ENCODE assay signal across 8 mouse cellular contexts in genomic region chr12:102758403-102758756, GRCm38 (mm10). TPM values are rescaled to one million over a fixed set of nuclear protein-coding genes. Genes with fewer than 3 reads are reported as not detected.
DNase-seq lines count a peak whose midpoint lies in the region; ATAC-seq and TF ChIP-seq lines count a peak whose summit lies in the region.

Gm20604 (minus strand) TSS chr12:102758672.

- H3K4me1 ChIP-seq in kidney, embryonic 15.5 days = peaks cover 24% of the 10 kb centered on the region
- peaks cover 16% of the 10 kb centered on the region for H3K4me1 ChIP-seq in heart, embryonic 16.5 days (ENCODE audit: control insufficient read depth, insufficient read depth, low read length)
- peaks cover 18% of the 10 kb centered on the region for H3K4me1 ChIP-seq in limb, embryonic 14.5 days (ENCODE audit: control insufficient read depth, insufficient read depth, low read length)
- peaks cover 18% of the 10 kb centered on the region; the same call in 1 of the 2 replicates for H3K4me1 ChIP-seq in stomach, embryonic 15.5 days

- no peaks in the 10 kb centered on the region for H3K9me3 ChIP-seq in kidney, embryonic 15.5 days (replicated peaks)
- H3K9me3 ChIP-seq in heart, embryonic 16.5 days (replicated peaks; ENCODE audit: control insufficient read depth, low read length) = no peaks in the 10 kb centered on the region
- H3K9me3 ChIP-seq in limb, embryonic 14.5 days (ENCODE audit: control insufficient read depth, low read length) = no peaks in the 10 kb centered on the region
- no peaks in the 10 kb centered on the region for H3K9me3 ChIP-seq in stomach, embryonic 15.5 days

- peak within 1 kb of the TSS; percentile 82 for H3K9ac ChIP-seq in kidney, embryonic 15.5 days
- H3K9ac ChIP-seq in heart, embryonic 16.5 days (ENCODE audit: low read length) = peak within 1 kb of the TSS; percentile 87
- peak within 1 kb of the TSS; percentile 77 for H3K9ac ChIP-seq in limb, embryonic 14.5 days (ENCODE audit: low read depth, low read length, severe bottlenecking)
- peak within 1 kb of the TSS; percentile 68 for H3K9ac ChIP-seq in stomach, embryonic 15.5 days

- peak within 1 kb of the TSS; percentile 79 for H3K4me2 ChIP-seq in kidney, embryonic 15.5 days
- H3K4me2 ChIP-seq in heart, embryonic 16.5 days (ENCODE audit: low read depth, low read length) = peak within 1 kb of the TSS; percentile 93
- H3K4me2 ChIP-seq in limb, embryonic 14.5 days (replicated peaks; ENCODE audit: low read depth, low read length, severe bottlenecking) = peak within 1 kb of the TSS; percentile 79
- H3K4me2 ChIP-seq in stomach, embryonic 15.5 days = peak within 1 kb of the TSS; percentile 68

- H3K27ac ChIP-seq in kidney, embryonic 15.5 days = peak within 1 kb of the TSS; percentile 97
- H3K27ac ChIP-seq in heart, embryonic 16.5 days (ENCODE audit: low read length) = peak within 1 kb of the TSS; percentile 92
- peak within 1 kb of the TSS; percentile 83 for H3K27ac ChIP-seq in limb, embryonic 14.5 days (replicated peaks; ENCODE audit: low read depth, low read length)
- peak within 1 kb of the TSS; percentile 93 for H3K27ac ChIP-seq in stomach, embryonic 15.5 days

- no peak for TF ChIP-seq POLR2A in limb, embryonic 14.5 days (IDR thresholded peaks at IDR 0.05; ENCODE audit: borderline replicate concordance, extremely low read depth, insufficient read depth, insufficient read length)

- peak within 1 kb of the TSS; percentile 66 for H3K4me3 ChIP-seq in kidney, embryonic 15.5 days (replicated peaks)
- peak within 1 kb of the TSS; percentile 75 for H3K4me3 ChIP-seq in heart, embryonic 16.5 days (ENCODE audit: low read length)
- peak within 1 kb of the TSS; percentile 89 for H3K4me3 ChIP-seq in limb, embryonic 14.5 days (replicated peaks; ENCODE audit: low read length)
- peak within 1 kb of the TSS; percentile 66 for H3K4me3 ChIP-seq in stomach, embryonic 15.5 days (replicated peaks)

- H3K36me3 ChIP-seq in kidney, embryonic 15.5 days = peaks cover 25% of the 10 kb centered on the region
- peaks cover 3% of the 10 kb centered on the region for H3K36me3 ChIP-seq in heart, embryonic 16.5 days (ENCODE audit: control insufficient read depth, insufficient read depth)
- H3K36me3 ChIP-seq in limb, embryonic 14.5 days (ENCODE audit: control insufficient read depth, insufficient read depth, low read length) = peaks cover 13% of the 10 kb centered on the region
- H3K36me3 ChIP-seq in stomach, embryonic 15.5 days = no peaks in the 10 kb centered on the region

- no peaks in the 10 kb centered on the region for H3K27me3 ChIP-seq in kidney, embryonic 15.5 days
- H3K27me3 ChIP-seq in heart, embryonic 16.5 days (ENCODE audit: control insufficient read depth, insufficient read depth, low read length) = no peaks in the 10 kb centered on the region
- no peaks in the 10 kb centered on the region for H3K27me3 ChIP-seq in limb, embryonic 14.5 days (ENCODE audit: control insufficient read depth, insufficient read depth, low read length)
- no peaks in the 10 kb centered on the region for H3K27me3 ChIP-seq in stomach, embryonic 15.5 days (replicated peaks)

- WGBS in kidney, embryonic 15.5 days = under 1% methylated on average over 10 of the region's 10 CpGs
- under 1% methylated on average over 10 of the region's 10 CpGs for WGBS in heart, embryonic 16.5 days
- WGBS in limb, embryonic 14.5 days = under 1% methylated on average over 10 of the region's 10 CpGs
- under 1% methylated on average over 10 of the region's 10 CpGs for WGBS in stomach, embryonic 15.5 days

- no peak for ATAC-seq in kidney, embryonic 15.5 days (replicated peaks; ENCODE audit: low FRiP score)
- no peak for ATAC-seq in heart, embryonic 16.5 days (replicated peaks; ENCODE audit: extremely low read depth, insufficient read depth, low FRiP score)
- ATAC-seq in limb, embryonic 14.5 days (ENCODE audit: low FRiP score, low read depth) = no peak
- ATAC-seq in stomach, embryonic 15.5 days (ENCODE audit: insufficient read depth, low FRiP score, low read depth) = no peak

- no peak for DNase-seq in kidney, postnatal 14 days
- DNase-seq in ZHBTc4 (ENCODE audit: low read depth, low spot score) = peak; percentile 50
- no peak for DNase-seq in limb, embryonic 14.5 days (ENCODE audit: low spot score)
- DNase-seq in kidney, postnatal 36 days = no peak
- no peak for DNase-seq in retina, postnatal 1 day

RNA-seq across cellular contexts. Expression of gene Gm20604, which starts in this region (rescaled TPM):
- 24.7 and 26.0 TPM in 2 replicates for polyA plus RNA-seq in kidney, embryonic 15.5 days (2015; fragmentation: Nextera tagmentation; extraction: Ambion mirVana)
- 16.7 and 17.4 TPM in 2 replicates for polyA plus RNA-seq in heart, embryonic 16.5 days (2015; fragmentation: Nextera tagmentation; extraction: Ambion mirVana)
- polyA plus RNA-seq in limb, embryonic 14.5 days (2012; rRNA removed) = 16.1 and 20.4 TPM in 2 replicates
- polyA plus RNA-seq in limb, embryonic 14.5 days (2014; fragmentation: Nextera tagmentation; extraction: Ambion mirVana) = 23.1 and 27.1 TPM in 2 replicates
- 19.9 and 20.8 TPM in 2 replicates for polyA plus RNA-seq in stomach, embryonic 15.5 days (2015; fragmentation: Nextera tagmentation; extraction: Ambion mirVana)
